Mouse (Mus musculus) olfactory bulb, adult 2 months (tissue): ENCODE data around the gene Rbp2.

Source experiments
- CTCF ChIP-seq: fragments of 200-500 bp; IDR thresholded peaks from 2 replicates; pipeline ENCODE4 v1.5.1; 2012; ENCODE audit warnings: low read depth, mild to moderate bottlenecking, low read length, moderate library complexity; ENCODE audit not compliant: insufficient read depth
- POLR2A ChIP-seq: fragments of 200-500 bp; IDR thresholded peaks from 2 replicates; pipeline ENCODE4 v1.6.1; 2012; ENCODE audit warnings: mild to moderate bottlenecking, low read depth, low read length, moderate library complexity; ENCODE audit not compliant: insufficient read depth

DNA sequence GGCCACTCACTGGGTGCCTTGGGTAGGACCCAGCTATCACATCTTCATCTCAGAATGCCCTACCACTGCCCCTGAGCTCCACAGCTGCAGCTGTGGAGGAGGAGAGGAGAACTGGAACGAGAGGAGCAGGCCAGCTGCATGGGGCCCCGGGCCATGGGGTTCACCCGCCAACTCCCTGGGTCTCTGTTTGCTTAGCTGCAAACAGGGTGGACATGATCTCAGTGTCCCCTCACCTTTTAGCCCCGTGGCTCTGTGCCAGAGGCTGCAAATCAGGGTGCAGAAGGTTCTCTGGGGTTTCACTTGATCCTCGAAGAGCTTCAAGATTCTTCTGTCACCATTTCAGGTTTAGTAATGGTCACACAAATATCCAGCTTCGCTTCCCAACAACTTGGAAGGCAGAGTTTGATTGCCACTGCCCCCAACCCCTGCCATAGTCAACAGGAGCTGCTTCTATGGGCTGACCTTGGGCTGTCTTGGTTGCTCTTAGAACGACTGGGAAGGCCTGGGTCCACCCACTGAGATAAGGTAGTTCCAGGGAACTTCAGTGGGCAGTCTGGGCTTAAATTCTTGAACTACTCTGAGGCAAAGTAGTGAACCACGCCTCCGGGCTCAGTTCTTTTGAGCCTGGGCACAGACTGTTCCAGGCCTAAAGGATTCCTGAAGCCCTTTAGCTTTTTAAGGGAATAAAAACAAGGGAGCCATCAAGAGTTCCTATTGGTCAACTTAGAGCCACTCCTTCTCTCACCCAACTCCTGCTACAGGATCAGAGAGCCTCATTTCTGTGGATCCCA is 40.4 kb upstream of the Rbp2 start:
- no peak for TF ChIP-seq POLR2A
- no peak for TF ChIP-seq CTCF
